16 mouse cellular contexts compared by ENCODE assay signal in the genomic region with DNA sequence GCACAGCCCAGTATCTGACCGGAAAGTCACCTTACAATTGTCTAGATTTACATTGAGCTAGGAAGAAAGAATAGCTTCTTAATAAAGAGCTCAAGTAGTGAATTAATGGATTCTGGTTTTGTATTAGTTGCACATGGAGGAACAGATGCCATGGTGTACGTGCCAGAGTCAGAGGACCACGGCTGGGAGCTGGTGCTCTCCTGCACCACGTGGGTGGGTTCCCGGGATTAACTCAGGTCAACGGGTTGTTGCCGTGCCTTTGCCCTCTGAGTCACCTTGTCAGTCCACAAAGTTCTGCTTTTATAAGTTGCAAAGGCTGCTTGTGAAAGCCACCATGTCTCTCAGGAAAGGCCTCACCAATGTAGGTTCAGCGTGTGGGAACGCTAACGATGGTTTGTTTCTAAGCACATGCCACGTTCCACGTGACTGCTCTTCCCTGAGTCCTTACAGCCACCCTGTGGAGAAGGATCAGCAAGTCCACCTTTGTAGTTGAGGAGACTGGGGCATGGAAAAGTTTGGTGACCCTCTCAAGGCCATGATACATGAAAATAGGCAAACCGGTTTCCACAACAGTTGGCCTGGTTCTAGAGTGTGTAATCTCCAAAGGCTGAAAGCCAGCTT.
A peak's percentile ranks its signal among the peaks of the same experiment; 100 is the strongest.
DNase-seq lines count a peak whose midpoint lies in the region; ATAC-seq and TF ChIP-seq lines count a peak whose summit lies in the region.
"Had no signal": no experiment of that assay in that cellular context is flagged by ENCODE, and none has a peak within 500 bp of the region (broad histone marks: within the 10 kb centered on the region; RNA-seq: fewer than 3 reads in every experiment).

No protein-coding gene starts in this region.

- H3K4me1 ChIP-seq in forebrain, embryonic 10.5 days: peaks cover 18% of the 10 kb centered on the region
- H3K4me1 ChIP-seq in forebrain, embryonic 13.5 days: peaks cover 20% of the 10 kb centered on the region
- H3K4me1 ChIP-seq in liver, embryonic 12.5 days: no peaks in the 10 kb centered on the region
- no peaks in the 10 kb centered on the region for H3K4me1 ChIP-seq in intestine, postnatal 0 days (replicated peaks; ENCODE audit: control insufficient read depth, insufficient read depth, low read length)
- H3K4me1 ChIP-seq: liver, embryonic 13.5 days; megakaryocyte, embryonic 14.5 days had no signal

- DNase-seq in forebrain, embryonic 10.5 days (ENCODE audit: extremely low spot score, low spot score): no peak
- DNase-seq in ovary, adult 18-20 months (ENCODE audit: low spot score): peak; percentile 10
- DNase-seq in ovary, postnatal 14 days (ENCODE audit: low spot score): no peak
- peak; percentile 26 to 30 for DNase-seq in kidney, postnatal 36 days
- DNase-seq: gastrocnemius, postnatal 10 days; layer of hippocampus, adult 9-11 months; liver, embryonic 13.5 days; lung, postnatal 10 days; thymus, postnatal 36 days had no signal

- no peaks in the 10 kb centered on the region for H3K36me3 ChIP-seq in forebrain, embryonic 10.5 days (replicated peaks)
- H3K36me3 ChIP-seq in forebrain, embryonic 13.5 days (ENCODE audit: poor library complexity, severe bottlenecking): no peaks in the 10 kb centered on the region
- H3K36me3 ChIP-seq in liver, embryonic 12.5 days: 0 out of 2 replicates have a peak, but pooled peaks cover 3% of the 10 kb centered on the region
- no peaks in the 10 kb centered on the region for H3K36me3 ChIP-seq in intestine, postnatal 0 days (ENCODE audit: control insufficient read depth, insufficient read depth)
- H3K36me3 ChIP-seq: liver, embryonic 13.5 days had no signal

- H3K9me3 ChIP-seq in forebrain, embryonic 10.5 days: no peaks in the 10 kb centered on the region
- no peaks in the 10 kb centered on the region for H3K9me3 ChIP-seq in forebrain, embryonic 13.5 days (replicated peaks)
- H3K9me3 ChIP-seq in liver, embryonic 12.5 days (replicated peaks): no peaks in the 10 kb centered on the region
- H3K9me3 ChIP-seq in intestine, postnatal 0 days (ENCODE audit: control insufficient read depth): no peaks in the 10 kb centered on the region
- H3K9me3 ChIP-seq: liver, embryonic 13.5 days had no signal

- H3K27me3 ChIP-seq in forebrain, embryonic 10.5 days (ENCODE audit: poor library complexity, severe bottlenecking): no peaks in the 10 kb centered on the region
- no peaks in the 10 kb centered on the region for H3K27me3 ChIP-seq in forebrain, embryonic 13.5 days
- no peaks in the 10 kb centered on the region for H3K27me3 ChIP-seq in liver, embryonic 12.5 days (replicated peaks)
- H3K27me3 ChIP-seq in intestine, postnatal 0 days (replicated peaks; ENCODE audit: control insufficient read depth, insufficient read depth, low read length): no peaks in the 10 kb centered on the region
- H3K27me3 ChIP-seq: liver, embryonic 13.5 days; megakaryocyte, embryonic 14.5 days had no signal

- H3K4me3 ChIP-seq in forebrain, embryonic 10.5 days: no peak overlapping the region
- no peak overlapping the region for H3K4me3 ChIP-seq in forebrain, embryonic 13.5 days
- H3K4me3 ChIP-seq in liver, embryonic 12.5 days: no peak overlapping the region
- H3K4me3 ChIP-seq in intestine, postnatal 0 days (ENCODE audit: low read depth, low read length): no peak overlapping the region
- H3K4me3 ChIP-seq: liver, embryonic 13.5 days; megakaryocyte, embryonic 14.5 days had no signal

- H3K9ac ChIP-seq in forebrain, embryonic 13.5 days: no peak overlapping the region
- no peak overlapping the region for H3K9ac ChIP-seq in liver, embryonic 12.5 days
- no peak overlapping the region for H3K9ac ChIP-seq in intestine, postnatal 0 days (ENCODE audit: low read depth, low read length)
- H3K9ac ChIP-seq: liver, embryonic 13.5 days had no signal

- WGBS in forebrain, embryonic 10.5 days: 84% methylated on average over 13 of the region's 13 CpGs
- WGBS in forebrain, embryonic 13.5 days: 69% methylated on average over 13 of the region's 13 CpGs
- WGBS in liver, embryonic 12.5 days (ENCODE audit: insufficient replicate concordance): 84% methylated on average over 13 of the region's 13 CpGs
- WGBS in intestine, postnatal 0 days: 83% methylated on average over 13 of the region's 13 CpGs

- H3K4me2 ChIP-seq in forebrain, embryonic 13.5 days: no peak overlapping the region
- H3K4me2 ChIP-seq in liver, embryonic 12.5 days: no peak overlapping the region
- no peak overlapping the region for H3K4me2 ChIP-seq in intestine, postnatal 0 days (replicated peaks; ENCODE audit: low read depth)
- H3K4me2 ChIP-seq: heart, embryonic 11.5 days; liver, embryonic 13.5 days had no signal

- H3K27ac ChIP-seq in forebrain, embryonic 10.5 days: peak overlapping the region; percentile 20; the same call in 1 of the 2 replicates
- H3K27ac ChIP-seq in forebrain, embryonic 13.5 days: no peak overlapping the region
- H3K27ac ChIP-seq in liver, embryonic 12.5 days: no peak overlapping the region
- H3K27ac ChIP-seq in intestine, postnatal 0 days (ENCODE audit: low read depth, low read length): no peak overlapping the region
- H3K27ac ChIP-seq: liver, embryonic 13.5 days had no signal

- no peak for TF ChIP-seq CTCF in intestine, postnatal 0 days (IDR thresholded peaks at IDR 0.05; ENCODE audit: low read depth)

- no peak for ATAC-seq in forebrain, embryonic 13.5 days
- no peak for ATAC-seq in liver, embryonic 12.5 days
- ATAC-seq in inflammation-experienced regulatory T-cells, adult 6 months: no peak
- no peak for ATAC-seq in intestine, postnatal 0 days
- ATAC-seq: forebrain, embryonic 16.5 days had no signal

Comparison
In these comparisons a context has a peak if more than half of its experiments do, and no peak if none do; other contexts are left out.
1. DNase-seq: peak in ovary, adult 18-20 months (single experiment) and kidney, postnatal 36 days (2 of 2); none in forebrain, embryonic 10.5 days (single experiment) and ovary, postnatal 14 days (single experiment).